Mouse (Mus musculus): Measurements from ENCODE around the gene Igfbp5.

The Igfbp5 gene

DNA sequence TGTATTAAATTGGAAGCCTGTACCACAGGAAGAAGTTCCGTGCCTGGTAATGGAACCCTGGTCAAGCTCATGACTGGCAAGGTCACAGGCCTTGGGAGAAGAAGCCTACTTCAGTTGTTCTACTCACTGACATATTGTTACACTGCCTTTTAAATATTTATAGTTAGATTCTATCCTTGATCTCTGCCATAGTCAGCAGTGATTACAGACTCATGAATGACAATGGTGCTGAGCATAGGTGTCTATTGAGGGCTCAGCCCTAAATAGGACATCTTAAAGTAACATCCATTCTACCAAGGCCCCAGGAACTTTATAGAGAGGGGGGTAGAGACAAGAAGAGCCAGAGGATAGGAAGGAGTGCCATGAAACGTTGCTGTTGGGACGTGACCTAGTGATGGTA, 63.6 kb downstream of the Igfbp5 start:
- no peak for DNase-seq (ENCODE audit: inconsistent ontology term)

GRCm38 (mm10) chr1:72809951-72810675, 64.6 kb downstream of the Igfbp5 start:
- DNase-seq (ENCODE audit: inconsistent ontology term), result no peak

GRCm38 (mm10) chr1:72809304-72809703, 65.4 kb downstream of the Igfbp5 start:
- no peak for DNase-seq (ENCODE audit: inconsistent ontology term)

Measured in Muller cell, postnatal 12 days (primary cell).